Mouse (Mus musculus) thymus, adult 2 months (tissue): ENCODE measurements around the gene Zfx.

ENCODE experiments used
- CTCF ChIP-seq: fragments of 200-500 bp; IDR thresholded peaks from 2 replicates; pipeline ENCODE4 v1.5.1; 2012; ENCODE audit warnings: mild to moderate bottlenecking, control low read depth, low read length, moderate library complexity, borderline replicate concordance; ENCODE audit not compliant: control insufficient read depth, poor library complexity, insufficient read depth; ENCODE audit errors: extremely low read depth
- POLR2A ChIP-seq: fragments of 200-500 bp; IDR thresholded peaks from 2 replicates; pipeline ENCODE4 v1.6.1; 2012; ENCODE audit warnings: mild to moderate bottlenecking, low read length, control low read depth, moderate library complexity; ENCODE audit not compliant: control insufficient read depth, poor library complexity, insufficient read depth; ENCODE audit errors: extremely low read depth

DNA sequence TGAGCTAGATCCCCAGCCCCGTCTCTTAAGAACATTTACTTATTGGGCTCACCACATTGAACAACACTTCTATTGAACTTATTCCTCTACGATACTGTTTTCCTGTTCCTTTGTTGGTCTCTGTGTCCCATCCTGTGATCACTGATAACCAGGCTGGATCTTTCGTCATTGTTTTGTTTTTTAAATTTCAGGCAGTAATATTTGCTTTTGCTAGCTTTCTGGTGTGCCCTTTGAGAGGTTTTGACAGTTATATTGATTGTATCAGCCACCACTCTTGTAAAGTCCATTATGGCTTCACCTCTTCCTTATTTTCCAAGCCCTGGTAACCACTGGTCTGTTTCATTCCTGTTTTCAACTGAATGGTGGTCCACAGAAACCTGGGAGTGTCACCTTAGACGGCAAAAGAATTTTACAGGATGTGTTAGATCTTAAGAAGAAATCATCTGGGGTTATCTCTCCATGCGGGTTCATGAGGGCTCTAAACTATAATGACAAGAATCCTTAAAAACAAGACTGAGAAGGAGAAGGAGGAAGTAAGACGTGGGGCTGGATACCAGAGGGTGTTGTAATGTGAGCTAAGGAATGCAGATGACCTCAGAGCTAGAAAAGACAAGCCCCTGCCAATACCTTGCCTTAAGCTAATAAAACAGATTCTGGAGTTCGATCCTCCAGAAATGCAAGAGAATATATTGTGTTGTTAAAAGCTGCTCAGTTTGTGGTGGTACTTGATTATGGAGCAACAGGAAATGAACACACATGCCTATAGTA, 18.7 kb upstream of the Zfx start:
- no peak for TF ChIP-seq CTCF
- no peak for TF ChIP-seq POLR2A
